Mouse (Mus musculus): ENCODE measurements at regions not wholly inside any gene's neighbourhood (a gene's known extent, or its start where the extent isn't known, plus 50 kb on each side); places are given as distances from the start of the nearest gene placed in this dataset.

DNA sequence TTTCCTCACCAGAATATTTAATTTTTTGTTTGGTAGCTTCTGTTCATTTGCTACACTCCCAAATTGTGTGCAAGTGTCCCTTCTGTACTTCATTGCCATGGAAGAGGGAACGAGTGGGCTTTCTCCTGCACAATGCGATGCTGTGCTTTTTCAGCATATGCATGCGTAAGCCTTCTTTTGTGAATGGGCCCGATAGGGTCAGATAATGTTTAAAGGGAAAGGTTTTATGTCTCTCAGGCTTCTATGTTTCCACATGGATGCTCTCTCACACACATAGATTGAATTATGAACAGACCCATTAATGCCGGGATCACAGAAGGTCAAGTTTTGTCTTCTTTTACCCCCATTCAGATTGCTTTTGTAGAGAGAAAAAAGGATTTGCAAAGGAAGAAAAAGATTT is 158.5 kb upstream of the Dnajc24 start:
- TF ChIP-seq POLR2A (IDR thresholded peaks at IDR 0.05; ENCODE audit: extremely low read depth, insufficient read depth, low read length) (no peak), CTCF (IDR thresholded peaks at IDR 0.05; ENCODE audit: low read depth, low read length) (no peak)
